Mouse (Mus musculus) mature B cell (primary cell): Measurements from ENCODE around the gene Fgr.

ENCODE experiments used
- in situ Hi-C: fragments of 300-500 bp; cut with MboI; formaldehyde crosslinking; loops from 2 replicates; pipeline ENCODE4 v1.14.3; 2019

The Fgr gene

DNA sequence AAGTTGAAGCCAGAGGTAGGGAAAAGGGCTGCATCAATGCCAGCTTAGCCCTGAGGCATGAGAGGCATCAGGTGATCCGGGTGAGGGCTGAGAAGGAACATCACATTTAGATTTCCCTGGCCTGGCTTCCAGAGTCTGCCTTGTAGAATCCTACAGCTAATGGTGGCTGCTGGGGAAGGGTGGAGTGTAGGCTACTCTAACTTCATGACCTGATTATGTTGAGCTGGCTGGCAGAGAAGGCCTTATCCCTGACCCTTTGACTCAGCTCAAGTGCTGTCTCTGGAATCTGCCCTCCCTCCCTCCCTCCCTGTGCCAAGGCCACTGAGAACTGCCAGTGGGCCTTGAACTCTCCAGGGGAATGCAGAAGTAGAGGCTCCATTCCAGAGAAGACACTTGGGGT, 61.6 kb downstream of the Fgr start:
- in situ Hi-C loops = no loop called here

DNA sequence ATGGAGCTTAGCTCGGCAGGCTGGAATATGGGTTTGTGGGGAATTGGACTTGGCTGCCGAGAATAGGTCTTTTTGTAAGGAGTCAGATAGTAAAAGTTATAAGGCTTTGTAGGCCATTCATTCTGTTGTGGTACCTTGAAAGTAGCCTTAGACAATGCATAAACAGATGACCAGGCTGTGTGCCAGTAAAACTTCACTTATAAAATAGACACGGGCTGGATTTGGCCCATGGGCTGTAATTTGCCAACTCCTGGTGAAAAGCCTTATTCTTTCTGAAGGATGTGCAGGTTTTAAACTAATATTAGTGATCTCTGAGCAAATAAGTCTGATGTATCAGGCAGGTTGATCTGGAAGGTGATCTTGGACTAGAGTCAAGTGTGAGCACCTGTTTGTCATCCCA, 62.1 kb downstream of the Fgr start:
- in situ Hi-C loops = no loop called here

DNA sequence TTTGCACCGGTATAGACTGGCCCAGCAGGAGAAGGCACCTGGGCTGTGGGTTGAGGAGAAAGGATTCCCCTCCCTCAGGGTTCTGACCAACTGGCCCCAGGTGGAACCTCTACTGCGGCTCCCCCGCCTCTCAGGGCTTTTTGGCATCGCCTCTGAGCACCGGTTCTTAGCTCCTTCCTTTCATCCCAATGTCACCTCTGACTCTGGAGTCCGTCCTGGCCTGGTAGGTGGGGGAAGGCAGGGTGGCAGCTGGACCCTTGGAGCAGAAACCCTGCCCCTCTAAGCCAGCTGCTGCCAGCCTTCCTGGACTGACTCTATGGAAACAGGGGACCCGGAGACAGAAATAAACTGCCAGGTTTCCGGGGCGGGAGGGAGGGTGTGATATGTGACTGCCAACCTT, 63.4 kb downstream of the Fgr start:
- in situ Hi-C loops = no loop called here

DNA sequence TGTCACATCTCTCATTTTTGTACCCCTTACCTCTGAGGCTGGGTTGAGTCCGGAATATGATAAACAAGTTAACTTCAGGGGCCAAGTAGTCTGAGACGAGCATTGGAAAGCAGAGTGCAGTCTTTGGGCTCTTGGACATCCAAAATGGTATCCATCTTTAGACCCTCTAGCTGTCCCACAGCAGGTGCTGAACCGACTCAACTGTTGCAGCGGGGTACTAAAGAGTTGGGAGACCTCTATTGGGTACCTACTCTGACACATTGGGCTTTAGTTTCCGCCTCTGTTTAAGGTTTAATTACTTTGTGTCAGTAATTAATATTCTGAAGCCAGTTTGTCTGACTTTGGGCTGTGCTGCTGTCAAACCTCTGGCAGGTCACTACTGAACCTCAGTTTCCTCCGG, 63.9 kb downstream of the Fgr start:
- in situ Hi-C loops = no loop called here

DNA sequence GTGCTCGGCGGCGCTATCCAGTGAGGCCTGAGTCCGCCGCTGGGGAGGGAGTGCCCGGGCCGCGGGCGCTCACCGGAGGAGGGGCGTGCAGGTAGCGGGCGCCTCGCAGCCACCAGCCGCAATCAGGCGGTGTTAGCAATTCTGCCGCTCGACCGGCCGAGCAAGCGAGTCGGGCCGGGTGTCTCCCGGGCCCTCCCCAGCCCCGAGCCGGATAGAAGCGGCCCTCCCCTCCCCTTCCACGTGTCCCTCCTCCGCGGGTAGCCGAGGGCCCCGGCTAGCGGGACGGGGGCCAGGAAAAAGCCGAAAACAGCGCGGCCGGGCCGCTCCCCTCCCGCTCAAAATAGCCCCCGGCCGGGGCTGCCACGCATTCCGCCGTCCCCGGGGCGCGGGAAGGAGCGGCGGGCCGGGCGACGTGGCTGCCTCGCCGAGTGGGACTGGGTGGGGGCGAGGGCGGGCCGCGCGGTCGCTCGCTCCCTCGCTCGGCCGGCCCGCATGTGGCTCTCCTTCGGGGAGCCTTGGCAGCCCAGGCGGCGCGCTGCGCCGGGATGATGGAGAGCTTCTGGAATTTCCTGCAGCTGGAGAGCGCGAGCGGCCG, 64.7 kb downstream of the Fgr start:
- in situ Hi-C loops = no loop called here

DNA sequence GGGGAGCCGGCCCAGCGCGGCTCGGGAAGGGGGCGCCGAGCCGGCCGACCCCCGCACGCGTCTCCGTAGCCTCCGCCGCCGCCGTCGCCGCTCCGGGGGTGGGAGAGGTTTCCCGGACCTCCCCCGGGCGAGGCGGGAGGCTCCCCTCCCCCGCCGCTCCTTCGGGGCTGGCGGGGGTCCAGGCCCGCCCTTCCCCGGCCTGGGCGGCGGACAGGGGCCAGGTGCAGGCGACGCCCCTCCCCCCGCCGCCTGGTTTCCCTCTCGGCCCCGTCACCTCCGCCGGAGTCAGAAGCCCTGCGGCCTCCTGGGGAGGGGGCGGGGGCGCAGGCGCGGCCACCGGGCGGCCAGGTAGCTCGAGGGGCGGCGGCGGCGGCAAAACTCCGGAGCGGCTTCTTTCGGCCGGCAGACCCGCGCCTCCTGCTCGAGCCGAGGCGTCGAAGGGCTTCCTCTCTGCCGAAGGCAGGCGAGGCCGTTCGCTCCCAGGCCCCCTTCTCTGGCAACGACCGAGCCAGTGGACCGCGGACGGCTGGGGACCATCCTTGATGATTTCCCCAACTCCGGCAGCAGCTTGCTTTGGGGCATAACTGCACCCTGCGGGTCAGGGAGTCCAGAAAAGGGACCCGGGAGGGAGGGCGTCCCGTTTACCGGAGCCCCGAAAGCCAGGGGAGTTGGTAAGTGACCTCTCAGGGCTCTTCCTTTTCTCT, 65.4 kb downstream of the Fgr start:
- in situ Hi-C loops = no loop called here

DNA sequence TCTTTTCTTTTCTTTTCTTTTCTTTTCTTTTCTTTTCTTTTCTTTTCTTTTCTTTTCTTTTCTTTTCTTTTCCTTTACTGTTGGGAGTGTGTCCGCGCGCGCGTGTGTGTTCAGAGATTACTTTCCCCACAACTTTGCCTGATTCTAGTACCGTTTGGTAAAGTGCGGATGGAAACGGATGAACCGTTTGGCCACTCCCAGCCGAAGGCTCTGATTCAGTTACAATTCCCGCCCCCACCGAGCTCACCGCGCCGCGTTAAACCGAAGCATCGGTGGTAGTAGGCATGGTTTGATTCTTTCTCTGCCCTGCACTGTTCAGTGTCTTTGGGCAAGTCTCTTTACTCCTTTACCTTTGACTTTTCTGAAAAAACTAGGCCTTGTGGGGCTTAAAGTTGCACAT, 65.9 kb downstream of the Fgr start:
- in situ Hi-C loops = no loop called here

DNA sequence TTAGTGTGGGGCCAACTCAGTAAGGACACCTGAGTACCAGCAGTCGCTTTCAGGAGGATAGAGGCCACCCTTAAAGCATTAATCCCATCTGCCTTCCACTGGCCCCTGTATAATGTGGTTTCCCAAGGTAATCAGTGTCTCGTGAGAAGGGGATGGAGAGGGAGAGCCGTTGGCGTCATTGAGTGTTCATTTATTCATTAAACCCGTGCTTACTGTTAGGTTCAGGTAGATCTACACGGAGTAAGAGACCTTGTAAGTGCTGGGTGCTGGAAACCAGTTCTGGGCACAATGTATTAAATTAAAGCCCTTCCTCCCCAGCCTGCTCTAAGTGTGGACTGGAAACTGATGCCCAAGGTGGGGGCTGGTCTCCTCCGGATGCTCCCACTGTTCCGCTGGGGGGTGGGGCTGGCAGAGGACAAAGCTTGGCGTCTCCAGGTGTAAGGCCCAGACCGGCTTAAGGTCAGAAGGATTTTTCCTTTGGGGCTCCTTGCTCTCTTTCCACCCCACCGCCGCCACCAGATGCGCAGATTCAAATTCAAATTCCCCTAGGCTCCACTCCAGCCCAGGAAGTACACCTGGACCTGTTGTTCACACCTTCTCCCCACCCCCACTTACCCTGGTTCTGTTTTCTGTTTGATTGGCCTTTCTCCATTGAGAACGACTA, 66.5 kb downstream of the Fgr start:
- in situ Hi-C loops = no loop called here

DNA sequence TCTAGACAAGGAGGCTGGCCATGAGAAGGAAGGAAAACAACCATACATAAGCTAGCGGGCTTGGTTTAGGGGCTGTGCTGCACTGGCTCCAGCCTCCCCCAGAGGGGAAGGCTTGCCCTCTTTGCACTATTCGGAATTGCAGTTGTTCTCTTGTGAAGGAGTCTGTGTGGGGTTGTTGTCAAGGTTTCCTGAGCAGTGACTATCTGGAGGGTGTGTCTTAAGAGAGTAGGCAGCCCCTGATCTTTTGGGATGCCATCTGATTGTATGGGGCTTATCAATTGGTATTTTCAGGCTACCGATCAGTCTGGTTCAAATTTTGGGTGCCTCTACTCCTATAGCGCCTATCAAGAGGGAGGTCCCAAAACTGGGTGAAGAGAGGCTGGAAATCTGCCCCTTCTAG, 68.3 kb downstream of the Fgr start:
- in situ Hi-C loops = no loop called here

DNA sequence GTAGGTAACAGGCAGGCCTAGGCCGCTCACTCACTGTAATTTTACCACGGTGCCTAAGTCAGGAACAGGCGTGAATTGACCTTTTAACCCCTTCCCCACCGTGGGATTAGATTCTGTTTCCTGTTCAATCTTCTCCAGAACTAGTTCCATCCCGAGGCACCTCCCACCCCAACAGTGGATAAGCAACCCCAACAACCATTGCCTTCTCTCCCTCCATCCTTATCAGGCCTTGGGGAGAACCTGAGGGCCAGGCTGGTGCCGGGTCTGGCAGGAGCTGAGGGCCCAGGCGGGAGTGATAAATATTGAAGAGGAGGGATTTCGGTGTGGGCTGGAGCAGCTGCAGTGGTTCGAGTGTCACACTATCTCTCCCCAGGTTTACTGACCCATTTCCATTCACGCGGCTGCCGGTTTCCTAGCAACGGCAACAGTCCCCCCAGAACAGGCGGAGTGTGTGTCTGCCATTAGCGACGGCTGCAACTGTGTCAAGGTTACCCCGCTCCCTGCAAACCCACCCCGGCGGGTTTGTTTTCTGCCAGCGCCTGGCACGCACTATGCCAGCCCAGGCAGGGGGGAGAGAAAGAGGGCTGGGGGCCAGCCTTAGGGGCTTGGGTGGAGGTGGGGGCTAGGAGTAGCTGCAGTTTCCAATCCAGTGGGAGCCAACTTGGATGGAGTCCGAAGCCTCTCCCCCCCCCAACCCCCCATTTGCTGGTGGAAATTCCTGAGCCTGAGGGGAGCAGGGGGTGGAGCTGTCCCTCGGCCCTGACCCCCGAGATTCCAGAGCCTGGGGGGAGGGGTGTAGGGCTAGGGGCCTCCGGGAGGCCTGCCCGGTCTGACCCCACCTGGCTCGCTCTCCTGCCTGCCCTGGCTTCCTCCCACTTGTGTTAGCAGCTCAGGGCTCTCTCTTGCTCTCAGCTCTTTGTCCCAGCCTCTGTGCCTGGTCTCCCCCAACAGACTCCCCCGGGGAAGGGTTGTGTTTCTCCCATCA, 69.0 kb downstream of the Fgr start:
- in situ Hi-C loops = no loop called here

DNA sequence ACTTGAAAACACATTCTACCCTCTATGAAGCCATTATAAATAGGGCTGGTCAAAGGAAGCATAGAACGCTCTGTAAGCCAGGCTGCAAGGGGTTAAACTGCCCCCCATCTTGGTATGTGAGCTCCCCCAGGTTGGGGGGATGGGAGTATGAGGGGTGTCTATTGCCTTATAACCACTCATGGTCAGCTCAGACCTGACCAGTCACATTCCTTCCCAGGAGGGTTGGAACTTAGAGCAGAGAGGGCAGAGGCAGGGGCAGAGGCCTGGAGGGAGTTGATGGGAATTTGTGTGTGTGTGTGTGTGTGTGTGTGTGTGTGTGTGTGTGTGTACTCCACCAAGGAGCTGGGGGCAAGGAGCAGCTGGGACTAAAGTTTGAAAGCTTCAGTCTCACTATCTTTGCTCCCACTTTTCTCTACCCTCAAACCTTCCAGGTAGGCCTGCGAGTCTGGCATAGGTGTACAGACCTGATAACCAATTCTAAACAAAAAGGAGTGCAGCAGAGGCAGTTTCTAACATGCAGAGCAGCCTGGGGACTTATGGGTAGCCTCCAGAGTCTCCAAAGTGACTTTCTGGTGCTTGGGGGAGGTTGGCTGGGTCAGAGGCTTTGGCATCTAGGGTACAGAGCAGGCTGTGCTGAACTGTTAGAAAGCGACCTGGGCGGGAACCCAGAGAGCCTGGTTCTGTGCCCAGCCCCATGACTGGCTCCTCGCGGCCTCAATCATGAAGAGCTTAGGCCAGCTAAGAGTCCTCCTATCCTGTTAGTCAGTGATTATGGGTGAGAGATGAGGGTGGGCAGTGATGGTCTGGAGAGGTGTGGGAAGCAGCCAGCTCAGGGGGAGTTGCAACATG, 70.1 kb downstream of the Fgr start:
- in situ Hi-C loops = no loop called here

DNA sequence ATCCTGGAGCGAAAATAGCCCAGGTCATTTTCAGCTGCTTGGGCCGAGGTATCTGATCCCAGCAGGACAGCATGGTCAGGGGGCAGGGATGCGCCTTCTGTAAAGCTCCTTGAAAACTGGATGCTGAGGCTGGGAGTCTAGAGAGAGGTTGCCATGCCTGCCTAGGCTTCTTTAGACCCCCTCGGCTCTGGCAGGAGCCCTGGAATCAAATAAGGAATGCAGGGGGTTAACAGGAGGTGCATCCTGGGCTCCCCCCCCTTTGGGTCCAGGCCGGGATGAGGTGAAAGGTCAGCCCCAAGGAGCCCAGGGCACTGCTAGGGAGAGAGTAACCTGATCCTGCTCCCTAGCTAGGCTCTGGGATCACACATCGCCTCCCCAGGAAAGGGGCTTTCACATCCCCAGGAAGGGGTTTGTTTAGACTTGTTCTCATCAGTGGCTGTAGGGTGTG, 70.8 kb downstream of the Fgr start:
- in situ Hi-C loops = no loop called here

DNA sequence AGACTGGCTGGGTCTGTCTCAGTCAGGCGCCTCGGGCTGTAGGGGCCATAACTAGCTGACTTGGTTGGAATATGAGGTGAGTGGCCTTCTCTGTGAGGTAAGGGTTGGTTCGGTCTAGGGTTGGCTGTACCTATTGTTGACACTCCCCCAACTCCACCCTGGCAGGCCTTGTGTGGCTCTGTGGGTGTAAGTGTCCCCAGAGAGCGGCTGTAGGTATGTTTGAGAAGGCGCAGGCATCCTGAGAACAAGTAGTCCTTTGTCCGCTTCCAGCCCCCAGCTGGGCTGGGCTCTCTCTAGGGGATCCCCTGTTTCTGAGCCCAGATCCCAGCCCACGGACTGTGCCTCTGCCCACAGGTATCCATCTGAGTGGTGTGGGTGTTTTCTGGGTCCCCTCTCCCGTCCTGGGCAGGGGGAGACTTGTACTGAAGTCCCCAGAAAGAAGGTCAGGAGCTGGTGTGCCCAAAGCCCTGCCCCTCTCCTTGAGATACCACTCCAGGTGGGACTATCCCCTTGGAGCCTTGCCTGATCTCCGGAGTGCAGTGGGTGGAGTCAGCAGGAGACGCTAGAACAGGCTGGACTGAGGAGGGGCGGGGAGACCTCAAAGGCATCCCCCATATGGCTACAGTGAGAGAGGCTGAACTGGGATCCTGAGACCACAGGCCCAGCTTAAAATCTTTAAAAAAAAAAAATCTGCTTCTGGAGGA, 72.0 kb downstream of the Fgr start:
- in situ Hi-C loops = no loop called here

DNA sequence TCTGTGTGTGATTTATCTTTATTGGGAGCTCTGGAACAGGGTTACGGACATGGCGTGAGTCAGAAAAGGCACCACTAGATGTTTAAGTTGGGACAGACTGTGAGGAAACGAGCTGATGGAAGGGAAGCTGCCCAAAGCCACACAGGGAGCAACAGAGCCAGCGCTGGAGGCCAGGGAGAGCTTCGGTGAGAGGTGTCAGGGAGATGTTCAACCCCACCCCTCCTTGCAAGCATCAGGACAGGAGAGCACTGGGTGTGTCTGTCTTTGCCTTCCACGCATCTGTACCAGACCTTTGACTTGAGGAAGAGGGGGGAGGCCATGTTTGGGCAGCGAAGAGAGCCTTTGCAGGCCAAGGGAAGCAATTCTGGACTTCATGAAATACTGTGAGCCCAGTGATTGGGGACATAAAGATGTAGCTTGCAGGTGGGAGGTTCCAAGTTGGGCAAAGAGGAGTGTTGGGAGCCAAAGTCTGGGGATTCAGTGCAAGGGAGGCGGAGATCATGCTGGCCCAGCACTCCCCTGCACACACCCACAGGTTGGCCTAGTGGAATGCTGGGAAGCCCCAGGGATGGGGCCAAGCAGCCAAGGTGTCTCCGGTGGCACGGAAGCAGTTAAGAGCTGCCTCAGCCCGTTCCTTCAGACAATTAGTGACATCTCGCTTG, 72.9 kb downstream of the Fgr start:
- in situ Hi-C loops = no loop called here

DNA sequence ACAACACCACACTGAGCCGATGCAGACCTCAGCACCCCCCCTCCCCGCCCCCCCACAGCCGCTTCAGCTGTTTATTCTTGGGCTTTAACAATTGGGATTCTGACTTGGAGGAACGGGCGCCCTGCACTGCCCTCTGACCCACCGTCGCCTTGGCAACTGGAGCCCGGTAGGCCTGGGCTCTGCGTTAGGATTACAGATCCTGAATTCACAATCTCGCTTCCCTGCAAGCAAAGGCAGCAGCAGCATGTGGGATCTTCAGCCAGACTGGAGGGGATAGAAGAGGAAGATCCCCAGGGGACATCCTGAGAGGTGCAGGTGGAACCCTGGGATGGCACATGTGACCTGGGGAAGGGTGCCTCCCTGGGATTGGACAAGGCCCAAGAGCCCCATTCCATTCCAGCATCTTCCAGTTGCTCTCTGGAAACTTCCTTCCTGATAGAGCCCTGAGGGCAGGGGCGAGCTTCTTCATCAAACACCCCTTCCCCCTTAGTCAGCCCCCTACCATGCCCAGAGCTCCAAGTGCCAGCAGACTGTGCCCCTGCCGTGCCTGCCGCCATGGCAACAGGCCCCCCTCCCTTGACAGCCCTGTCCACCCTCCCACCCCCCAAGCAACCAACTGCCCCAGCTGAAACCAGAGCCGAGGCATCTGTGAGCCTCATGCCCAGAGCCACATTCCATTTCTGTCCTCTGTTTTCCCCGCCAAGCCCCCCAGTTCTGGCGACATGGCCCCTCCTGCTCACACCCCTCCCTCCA, 73.6 kb downstream of the Fgr start:
- in situ Hi-C loops = no loop called here

DNA sequence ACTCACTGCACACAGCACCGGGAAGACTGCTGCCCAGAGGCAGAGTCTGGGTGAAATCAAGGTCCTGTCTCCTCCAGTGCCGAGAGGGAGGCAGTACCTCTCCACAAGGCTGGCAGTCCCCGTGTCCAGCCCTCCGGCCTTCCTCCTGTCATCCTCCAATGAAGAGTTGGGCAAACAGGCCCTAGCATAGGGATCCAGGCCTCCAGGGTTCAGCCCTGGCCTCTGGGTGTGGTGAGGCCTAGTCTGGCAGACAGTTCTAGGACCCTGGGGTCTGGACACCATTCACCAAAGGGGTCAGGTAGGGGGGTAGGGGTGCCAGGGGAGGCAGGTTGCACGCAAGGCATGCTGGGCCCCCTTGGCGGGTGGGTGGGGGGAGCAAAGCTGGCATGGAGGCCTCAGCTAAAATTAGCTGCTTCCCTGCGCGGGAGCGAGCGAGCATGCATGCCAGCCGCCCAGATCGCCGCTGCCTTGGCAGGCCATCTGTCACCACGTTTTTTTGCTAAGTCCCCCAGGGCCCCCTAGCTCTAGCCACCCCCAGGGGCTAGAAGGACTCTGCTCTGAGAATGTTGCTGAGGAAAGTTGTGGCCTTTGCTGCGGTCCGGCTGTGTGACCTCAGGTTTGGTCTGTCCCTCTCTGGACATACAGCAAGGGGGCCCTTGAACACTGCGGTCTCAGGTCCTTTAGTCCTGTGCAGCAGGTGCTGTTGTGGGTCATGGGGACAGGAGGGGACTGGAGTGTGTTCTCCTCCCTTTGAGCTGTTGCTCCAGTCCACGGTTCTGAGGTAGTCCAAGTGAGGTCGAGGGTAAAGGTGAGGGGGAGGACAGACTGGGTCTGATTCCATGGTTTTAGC, 75.4 kb downstream of the Fgr start:
- in situ Hi-C loops = no loop called here

DNA sequence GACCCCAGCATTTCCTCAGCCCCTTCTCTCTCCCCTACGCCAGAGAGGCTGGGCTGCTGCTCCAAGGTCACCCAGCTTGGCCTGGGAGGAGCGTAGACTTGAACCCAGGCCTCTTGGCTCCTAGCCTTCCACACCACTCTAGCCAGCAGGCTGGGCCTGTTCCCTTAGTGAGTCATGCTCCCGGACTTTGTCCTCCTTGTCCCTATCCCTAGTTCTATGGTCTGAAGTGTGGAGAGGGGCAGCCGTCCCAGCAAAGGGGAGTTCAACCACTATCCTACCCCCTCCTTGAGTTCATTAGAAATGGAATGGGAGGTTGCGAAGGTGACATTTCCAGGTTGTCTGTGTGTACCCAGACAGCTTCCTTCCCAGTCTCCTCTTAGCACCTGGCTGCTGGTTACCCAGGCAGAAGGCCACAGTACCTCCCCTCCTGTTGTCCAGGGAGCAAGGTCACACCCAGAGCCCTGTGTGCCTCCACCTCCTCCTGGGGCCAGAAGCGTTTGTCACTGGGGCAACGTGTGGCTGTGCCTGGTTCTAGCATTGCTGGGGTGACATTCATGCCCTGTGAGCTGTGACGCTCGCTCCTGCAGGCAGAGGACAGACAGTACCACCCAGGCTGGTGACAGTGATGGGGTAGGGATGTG, 76.4 kb downstream of the Fgr start:
- in situ Hi-C loops = no loop called here
